Mouse (Mus musculus) urinary bladder, postnatal 36 days (tissue): ENCODE data around the gene Os9.
"Not testable (repeated sequence)": the region's sequence is repeated elsewhere in the genome, so short reads cannot be mapped to it uniquely, and the experiment has no call there.

ENCODE experiments used
- DNase-seq, 2 experiments: peaks; one replicate each; pipeline ENCODE4 v3.0.0; 2022; ENCODE audit warnings: low spot score in 2 of 2, mixed read lengths in 1 of 2

The Os9 gene

GRCm38 (mm10) chr10:127145303-127145702, 24.4 kb upstream of the Os9 start:
- no peak for DNase-seq

GRCm38 (mm10) chr10:127144536-127144935, 23.6 kb upstream of the Os9 start:
- no peak for DNase-seq

GRCm38 (mm10) chr10:127143228-127143627, 22.3 kb upstream of the Os9 start:
- DNase-seq, result no peak

GRCm38 (mm10) chr10:127141500-127141899, 20.6 kb upstream of the Os9 start:
- DNase-seq, result no peak

GRCm38 (mm10) chr10:127140971-127141370, 20.0 kb upstream of the Os9 start:
- no peak for DNase-seq

GRCm38 (mm10) chr10:127138328-127139141, 17.6 kb upstream of the Os9 start:
- no peak for DNase-seq

GRCm38 (mm10) chr10:127137896-127138295, 17.0 kb upstream of the Os9 start:
- no peak for DNase-seq

- no peak for DNase-seq
These were observed 15.6 kb upstream of the Os9 start for GRCm38 (mm10) chr10:127136510-127136909.

GRCm38 (mm10) chr10:127135118-127135836, 14.3 kb upstream of the Os9 start:
- DNase-seq, result no peak

- DNase-seq, result not testable (repeated sequence)
These were observed 13.6 kb upstream of the Os9 start for GRCm38 (mm10) chr10:127134394-127135035.

- DNase-seq, result no peak
These were observed 11.5 kb upstream of the Os9 start for GRCm38 (mm10) chr10:127132469-127132868.

GRCm38 (mm10) chr10:127129431-127129830, 8.5 kb upstream of the Os9 start:
- no peak for DNase-seq

GRCm38 (mm10) chr10:127127711-127128279, 6.9 kb upstream of the Os9 start:
- DNase-seq, result no peak

GRCm38 (mm10) chr10:127126579-127126978, 5.6 kb upstream of the Os9 start:
- no peak for DNase-seq

GRCm38 (mm10) chr10:127125210-127126001, 4.5 kb upstream of the Os9 start:
- peak in 1 of 2 experiments; percentile 22 for DNase-seq

- peak; percentile 51 to 62 for DNase-seq
These were observed 2.5 kb upstream of the Os9 start for GRCm38 (mm10) chr10:127123436-127123805.

GRCm38 (mm10) chr10:127122784-127123435, 2.0 kb upstream of the Os9 start:
- no peak for DNase-seq

- DNase-seq, result no peak
These were observed 1.1 kb upstream of the Os9 start for GRCm38 (mm10) chr10:127122018-127122417.

GRCm38 (mm10) chr10:127120301-127121065, 448 bp downstream of the Os9 start:
- no peak for DNase-seq

- DNase-seq, result no peak
These were observed 1.7 kb downstream of the Os9 start for GRCm38 (mm10) chr10:127119229-127119628.
